Mouse (Mus musculus): Measurements from ENCODE around the gene Sag.
A peak's percentile ranks its signal among the peaks of the same experiment; 100 is the strongest.

Gene Sag

DNA sequence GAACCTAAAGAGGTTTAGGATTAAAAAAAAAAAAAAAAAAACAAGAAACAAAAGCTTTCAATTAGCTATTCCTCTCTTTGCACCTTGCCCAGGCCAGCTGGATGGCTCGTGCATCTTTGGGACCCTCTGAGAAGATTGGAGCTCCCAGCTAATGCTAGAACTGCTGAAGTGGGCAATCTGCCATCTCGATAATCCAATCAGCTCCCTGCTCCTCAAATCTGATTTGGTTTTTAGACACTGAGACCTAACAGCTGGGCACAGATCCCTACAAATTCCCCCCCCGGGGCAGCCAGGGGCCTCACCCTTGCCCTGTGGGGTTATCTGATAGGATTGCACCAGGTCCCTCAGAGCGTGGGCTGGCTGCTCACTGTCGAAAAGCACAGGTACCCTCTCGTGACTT, at the start of gene Sag:
Gene Sag, plus strand, starts transcription at position 105 of the 400 bp plus-strand sequence.
- no peak for DNase-seq (ENCODE audit: low spot score in 2 of 2)

- DNase-seq (ENCODE audit: low spot score in 2 of 2): peak; percentile 97
Observed at GRCm38 (mm10) chr1:87755641-87756470, 47.6 kb upstream of the Sag start, which contains the start of gene Atg16l1. Gene Atg16l1 (plus strand): TSS chr1:87755870.

DNA sequence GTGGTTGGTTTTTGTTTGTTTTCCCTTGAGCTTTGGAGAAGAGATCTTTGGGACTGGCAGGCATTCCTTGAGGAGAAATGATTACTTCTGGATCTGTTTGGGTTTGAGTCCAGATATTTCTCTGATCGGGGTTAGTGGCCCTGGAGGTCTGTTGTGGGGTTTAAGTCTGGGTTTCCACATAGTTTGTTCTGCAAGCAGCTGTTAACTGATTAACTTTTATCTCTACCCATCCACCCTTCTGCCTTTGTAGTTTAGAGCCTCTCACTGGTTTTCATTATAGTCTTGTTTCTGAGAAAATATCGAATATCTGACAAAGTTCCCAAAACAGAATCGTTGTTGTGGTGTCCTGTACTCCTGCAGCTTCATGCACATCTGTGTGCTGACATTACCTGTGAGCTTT, 39.7 kb upstream of the Sag start:
- DNase-seq (ENCODE audit: low spot score in 2 of 2): no peak

- DNase-seq (ENCODE audit: low spot score in 2 of 2): no peak
Observed at GRCm38 (mm10) chr1:87765741-87766140, 37.7 kb upstream of the Sag start.

DNA sequence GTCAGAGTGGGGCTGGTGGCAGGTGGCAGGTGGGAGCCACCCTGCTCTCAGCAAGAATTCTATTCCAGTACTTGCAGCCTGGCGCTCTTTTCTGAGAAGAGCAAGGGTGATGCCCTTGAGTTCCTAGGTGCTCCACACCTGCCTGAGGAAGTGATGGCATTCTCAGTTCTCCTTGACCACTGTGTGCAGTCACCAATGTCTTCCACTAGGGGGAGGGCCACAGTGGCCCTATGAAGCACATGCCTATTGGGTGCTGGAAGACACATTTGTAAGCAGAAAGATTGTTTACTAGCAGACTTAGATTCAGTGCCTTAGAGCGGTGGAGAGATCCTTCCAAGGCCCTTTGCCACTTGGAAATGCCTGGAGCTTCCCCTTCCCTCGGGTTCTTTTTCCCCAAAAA, 37.2 kb upstream of the Sag start:
- peak; percentile 34 to 45 for DNase-seq (ENCODE audit: low spot score in 2 of 2)

- DNase-seq (ENCODE audit: low spot score in 2 of 2): no peak
Observed at GRCm38 (mm10) chr1:87769263-87769662, 34.2 kb upstream of the Sag start.

DNA sequence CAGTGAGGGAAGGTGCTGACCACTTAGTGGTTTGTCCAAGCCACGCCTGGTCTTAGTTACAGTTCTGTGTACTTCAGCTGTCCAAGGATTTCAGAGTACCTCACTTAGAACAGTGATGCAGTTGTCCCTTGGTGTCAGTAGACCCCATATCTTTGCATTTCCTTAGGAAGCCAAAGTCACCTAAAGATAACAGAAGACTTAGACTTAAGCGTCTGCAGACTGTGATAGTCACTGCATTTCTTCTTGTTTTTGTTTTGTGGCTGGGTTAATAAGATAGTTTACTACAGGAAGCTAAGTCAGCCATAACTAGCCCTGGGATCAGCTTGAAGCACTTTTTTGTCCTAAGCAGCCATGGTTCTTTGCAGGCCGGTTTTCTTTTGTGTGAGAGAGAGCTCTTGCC, 33.0 kb upstream of the Sag start:
- no peak for DNase-seq (ENCODE audit: low spot score in 2 of 2)

- DNase-seq (ENCODE audit: low spot score in 2 of 2): no peak
Observed at GRCm38 (mm10) chr1:87771724-87772123, 31.8 kb upstream of the Sag start.

DNA sequence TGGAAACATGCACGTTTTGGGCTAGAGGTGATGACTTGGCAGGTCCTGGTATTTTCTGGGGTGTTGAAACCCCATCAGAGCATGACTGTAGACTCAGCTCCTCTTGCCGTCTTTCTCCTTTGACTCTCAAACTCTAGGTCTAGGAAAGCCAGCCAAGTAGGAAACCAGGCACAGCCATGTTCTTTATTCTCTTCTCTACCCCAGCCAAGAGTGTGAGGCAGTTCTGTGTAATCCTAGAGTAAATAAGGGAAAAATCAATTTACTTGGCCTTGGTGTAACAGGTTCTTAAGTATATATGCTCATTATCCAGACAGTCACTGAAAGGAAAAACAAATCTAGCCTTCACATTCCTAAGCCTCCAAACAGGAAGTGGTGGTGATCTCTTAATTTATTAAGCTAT, 30.1 kb upstream of the Sag start:
- DNase-seq (ENCODE audit: low spot score in 2 of 2): no peak

GRCm38 (mm10) chr1:87774845-87775244, 28.6 kb upstream of the Sag start:
- DNase-seq (ENCODE audit: low spot score in 2 of 2): no peak

- DNase-seq (ENCODE audit: low spot score in 2 of 2): no peak
Observed at GRCm38 (mm10) chr1:87779204-87779785, 24.2 kb upstream of the Sag start.

DNA sequence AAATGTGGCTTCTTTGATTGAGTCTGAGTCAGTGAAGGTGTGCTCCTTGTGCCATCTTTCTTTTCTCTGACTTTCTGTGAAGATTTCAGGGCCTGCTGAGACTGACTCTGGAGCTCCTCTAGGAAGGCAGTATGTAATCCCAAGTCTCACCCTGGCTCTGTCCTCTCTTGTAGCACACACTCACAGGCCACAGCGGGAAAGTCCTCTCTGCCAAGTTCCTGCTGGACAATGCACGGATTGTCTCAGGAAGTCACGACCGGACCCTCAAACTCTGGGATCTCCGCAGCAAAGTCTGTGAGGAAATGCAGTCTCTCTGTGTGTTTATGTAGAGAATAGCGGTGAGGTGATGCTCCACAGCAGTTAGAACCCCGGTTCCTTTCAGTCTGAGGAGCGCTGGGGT, 17.8 kb upstream of the Sag start:
- no peak for DNase-seq (ENCODE audit: low spot score in 2 of 2)

- no peak for DNase-seq (ENCODE audit: low spot score in 2 of 2)
Observed at GRCm38 (mm10) chr1:87786251-87786650, 17.2 kb upstream of the Sag start.

GRCm38 (mm10) chr1:87789665-87790064, 13.8 kb upstream of the Sag start:
- DNase-seq (ENCODE audit: low spot score in 2 of 2): no peak

- no peak for DNase-seq (ENCODE audit: low spot score in 2 of 2)
Observed at GRCm38 (mm10) chr1:87792438-87793137, 10.9 kb upstream of the Sag start.

DNA sequence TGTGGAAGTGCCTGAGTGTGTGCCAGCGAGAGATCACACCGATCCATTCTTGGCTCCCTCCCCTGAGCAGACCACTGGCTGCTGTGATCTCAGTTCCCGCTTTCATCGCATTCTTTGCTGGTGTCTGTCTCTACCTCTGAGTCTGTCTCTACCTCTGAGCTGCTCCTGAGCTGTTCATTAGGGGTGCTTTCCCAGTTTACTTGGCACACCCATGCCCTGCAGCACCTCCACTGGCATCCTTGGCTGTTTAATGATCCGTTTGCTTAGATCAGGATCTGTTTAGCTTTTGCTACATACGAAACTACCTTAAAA, 10.4 kb upstream of the Sag start:
- DNase-seq (ENCODE audit: low spot score in 2 of 2): no peak

- DNase-seq (ENCODE audit: low spot score in 2 of 2): no peak
Observed at GRCm38 (mm10) chr1:87797702-87798101, 5.8 kb upstream of the Sag start.

DNA sequence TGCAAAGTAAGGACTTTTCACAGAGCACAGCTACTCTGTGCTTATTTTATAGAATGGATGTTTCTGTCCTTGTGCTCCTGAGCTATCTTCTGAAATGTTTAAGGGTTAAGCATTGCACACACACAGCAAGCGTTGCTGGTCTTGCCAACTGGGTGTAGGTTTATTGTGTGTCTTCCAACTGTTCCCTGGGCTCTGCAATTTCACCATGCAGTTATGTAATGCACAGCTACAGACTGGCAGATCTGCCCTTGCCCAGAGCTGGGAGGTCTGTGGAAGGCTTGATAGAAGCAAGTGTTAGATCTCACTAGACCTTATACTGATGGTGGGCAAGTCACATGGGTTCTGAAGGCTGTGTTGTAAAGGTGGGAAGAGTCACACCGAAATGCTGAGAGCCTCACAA, 5.2 kb upstream of the Sag start:
- DNase-seq (ENCODE audit: low spot score in 2 of 2): no peak

DNA sequence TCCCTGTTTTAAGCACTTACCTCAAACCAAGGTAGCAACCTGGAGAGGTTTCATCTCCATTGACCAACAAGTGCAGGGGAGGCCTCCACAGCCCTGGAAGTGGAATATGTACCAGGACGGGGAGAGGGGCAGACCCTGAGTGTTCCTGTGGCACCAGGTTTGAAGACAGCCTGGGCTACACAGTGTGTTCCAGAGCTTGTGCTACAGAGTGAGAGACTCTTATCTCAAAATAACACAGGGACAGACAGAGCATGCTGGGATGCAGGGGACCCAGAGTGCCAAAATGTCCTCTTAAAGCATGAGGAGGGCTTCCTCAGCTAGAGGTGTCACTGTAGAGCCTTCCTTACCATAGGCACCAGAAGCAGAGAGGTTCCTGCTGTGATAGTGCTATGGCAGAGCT, 4.3 kb downstream of the Sag start:
- DNase-seq (ENCODE audit: low spot score in 2 of 2): no peak

- DNase-seq (ENCODE audit: low spot score in 2 of 2): no peak
Observed at GRCm38 (mm10) chr1:87811391-87811790, 7.9 kb downstream of the Sag start.

DNA sequence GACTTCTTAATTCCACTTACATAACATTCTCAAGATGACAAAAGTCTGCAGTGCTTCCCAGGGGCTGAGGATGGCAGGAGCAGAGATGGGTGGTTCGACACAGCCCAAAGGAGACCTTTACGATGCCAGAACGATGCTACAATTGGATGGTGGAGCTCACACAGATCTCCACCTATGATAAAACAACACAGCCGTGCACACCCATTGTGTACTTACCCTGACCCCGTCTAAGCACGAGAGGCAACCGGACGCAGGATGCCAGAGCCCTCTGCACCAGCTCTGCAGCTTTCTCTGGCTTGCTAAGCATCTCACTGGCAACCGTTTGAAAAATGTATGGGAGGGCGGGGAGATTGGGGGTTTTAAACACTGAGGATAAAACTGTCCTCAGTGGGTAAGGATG, 8.6 kb downstream of the Sag start:
- no peak for DNase-seq (ENCODE audit: low spot score in 2 of 2)

- DNase-seq (ENCODE audit: low spot score in 2 of 2): no peak
Observed at GRCm38 (mm10) chr1:87813155-87813554, 9.7 kb downstream of the Sag start.

DNA sequence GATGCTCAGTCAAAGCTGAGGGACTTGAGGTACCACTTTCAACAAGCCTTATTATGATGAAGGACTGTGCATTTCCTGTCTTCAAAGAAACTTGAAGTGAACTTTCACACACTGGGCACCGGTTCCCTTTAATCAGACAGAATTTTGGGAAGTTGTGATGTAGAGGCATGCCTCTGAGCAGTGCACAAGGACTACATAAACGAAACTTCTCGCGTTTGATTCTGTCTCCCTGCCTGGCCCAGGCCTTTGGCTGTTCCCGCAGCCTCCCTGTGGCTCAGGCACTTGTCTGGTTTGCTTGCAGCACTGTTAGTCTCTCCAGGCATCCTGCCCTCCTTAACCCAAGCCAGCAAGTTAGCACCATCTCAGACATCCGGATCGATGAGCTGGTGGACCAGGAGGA, 10.2 kb downstream of the Sag start:
- DNase-seq (ENCODE audit: low spot score in 2 of 2): peak in 1 of 2 experiments; percentile 26
